Mouse (Mus musculus) cortical plate, adult 2 months (tissue): Measurements from ENCODE around the gene Myof. TPM values are rescaled to one million over a fixed set of nuclear protein-coding genes. Genes with fewer than 3 reads are reported as not detected.
A peak's percentile ranks its signal among the peaks of the same experiment; 100 is the strongest.

Experiments
- H3K27ac ChIP-seq: fragments of 200-500 bp; 2 replicates; pipeline ENCODE4 v1.5.1; 2012; ENCODE audit warnings: low read length, control low read depth, inconsistent platforms; ENCODE audit not compliant: insufficient read depth
- H3K4me1 ChIP-seq: fragments of 200-500 bp; 2 replicates; pipeline ENCODE4 v1.6.1; 2011; ENCODE audit warnings: low read length; ENCODE audit not compliant: control insufficient read depth, insufficient read depth
- H3K4me3 ChIP-seq: fragments of 200-500 bp; 2 replicates; pipeline ENCODE4 v1.5.1; 2011; ENCODE audit warnings: mild to moderate bottlenecking, low read length, control low read depth; ENCODE audit not compliant: insufficient read depth
- CTCF ChIP-seq: fragments of 200-500 bp; IDR thresholded peaks from 2 replicates; pipeline ENCODE4 v1.5.1; 2011; ENCODE audit warnings: mild to moderate bottlenecking, control low read depth, low read length; ENCODE audit not compliant: insufficient read depth; ENCODE audit errors: extremely low read depth
- POLR2A ChIP-seq: fragments of 200-500 bp; IDR thresholded peaks from 2 replicates; pipeline ENCODE4 v1.6.1; 2011; ENCODE audit warnings: mild to moderate bottlenecking, low read length, control low read depth; ENCODE audit not compliant: insufficient read depth; ENCODE audit errors: extremely low read depth
- polyA plus RNA-seq: library from polyadenylated mRNA; depleted of rRNA; stranded (reverse); fragments of >200 nt; gene quantifications from 2 replicates; pipeline ENCODE4 v1.2.3, GENCODE M21; 2012

Gene Myof
- polyA plus RNA-seq, 1 experiment = 4.8 TPM

- TF ChIP-seq POLR2A = no peak
- TF ChIP-seq CTCF = peak; percentile 59
- Histone ChIP-seq H3K4me3 (peak overlapping the region; percentile 57), H3K4me1 (peaks cover 2% of the 10 kb centered on the region; the same call in 1 of the 2 replicates), H3K27ac (no peak overlapping the region)
Observed at GRCm38 (mm10) chr19:38053227-38054041, 10.1 kb upstream of the Myof start.

GRCm38 (mm10) chr19:38049686-38050085, 6.3 kb upstream of the Myof start:
- TF ChIP-seq POLR2A = no peak
- no peak for TF ChIP-seq CTCF

GRCm38 (mm10) chr19:38045198-38045597, 1.8 kb upstream of the Myof start:
- Histone ChIP-seq H3K4me3 (no peak overlapping the region), H3K27ac (no peak overlapping the region), H3K4me1 (no peaks in the 10 kb centered on the region)
- TF ChIP-seq POLR2A = no peak
- no peak for TF ChIP-seq CTCF

More at GRCm38 (mm10) chr19:38049686-38050085, 6.3 kb upstream of the Myof start:
- Histone ChIP-seq H3K27ac (no peak overlapping the region), H3K4me1 (peaks cover 2% of the 10 kb centered on the region; the same call in 1 of the 2 replicates), H3K4me3 (no peak overlapping the region)

GRCm38 (mm10) chr19:38042261-38042722, 1.1 kb downstream of the Myof start:
- H3K4me3 ChIP-seq = peak overlapping the region; percentile 24; the same call in 1 of the 2 replicates
- no peak overlapping the region for H3K27ac ChIP-seq
- TF ChIP-seq POLR2A (no peak), CTCF (no peak)
- no peaks in the 10 kb centered on the region for H3K4me1 ChIP-seq

GRCm38 (mm10) chr19:38038267-38038666, 5.1 kb downstream of the Myof start:
- no peak for TF ChIP-seq POLR2A
- TF ChIP-seq CTCF = no peak
- Histone ChIP-seq H3K27ac (no peak overlapping the region), H3K4me1 (no peaks in the 10 kb centered on the region), H3K4me3 (no peak overlapping the region)

- Histone ChIP-seq H3K4me3 (no peak overlapping the region), H3K4me1 (peaks cover 2% of the 10 kb centered on the region; the same call in 1 of the 2 replicates), H3K27ac (no peak overlapping the region)
- no peak for TF ChIP-seq CTCF
- TF ChIP-seq POLR2A = no peak
Observed at GRCm38 (mm10) chr19:38035766-38036165, 7.6 kb downstream of the Myof start.

GRCm38 (mm10) chr19:38034696-38035095, 8.7 kb downstream of the Myof start:
- H3K4me3 ChIP-seq = no peak overlapping the region
- H3K27ac ChIP-seq = no peak overlapping the region
- TF ChIP-seq CTCF (no peak), POLR2A (no peak)
- H3K4me1 ChIP-seq = peaks cover 2% of the 10 kb centered on the region; the same call in 1 of the 2 replicates

- Histone ChIP-seq H3K27ac (no peak overlapping the region), H3K4me1 (peaks cover 2% of the 10 kb centered on the region; the same call in 1 of the 2 replicates), H3K4me3 (no peak overlapping the region)
- TF ChIP-seq POLR2A = no peak
- TF ChIP-seq CTCF = no peak
Observed at GRCm38 (mm10) chr19:38033735-38034057, 9.7 kb downstream of the Myof start.

GRCm38 (mm10) chr19:38032993-38033734, 10.2 kb downstream of the Myof start:
- no peak overlapping the region for H3K27ac ChIP-seq
- TF ChIP-seq POLR2A (no peak), CTCF (no peak)
- H3K4me3 ChIP-seq = no peak overlapping the region

More at GRCm38 (mm10) chr19:38032993-38033734, 10.2 kb downstream of the Myof start:
- peaks cover 2% of the 10 kb centered on the region; the same call in 1 of the 2 replicates for H3K4me1 ChIP-seq
